Mouse (Mus musculus): ENCODE measurements around the gene Fn1. TPM values are rescaled to one million over a fixed set of nuclear protein-coding genes. Genes with fewer than 3 reads are reported as not detected.

Gene Fn1
- polyA plus RNA-seq, 1 experiment: 44.6 TPM

- Histone ChIP-seq H3K4me1 (ENCODE audit: control insufficient read depth, insufficient read depth, low read length) (no peaks in the 10 kb centered on the region), H3K27ac (ENCODE audit: insufficient read depth, low read length) (no peak overlapping the region), H3K4me3 (ENCODE audit: insufficient read depth, low read length) (no peak overlapping the region)
- TF ChIP-seq CTCF (IDR thresholded peaks at IDR 0.05; ENCODE audit: extremely low read depth, insufficient read depth, low read length): no peak
- TF ChIP-seq POLR2A (IDR thresholded peaks at IDR 0.05; ENCODE audit: extremely low read depth, insufficient read depth, low read length): no peak
These were observed 69.1 kb downstream of the Fn1 start for GRCm38 (mm10) chr1:71583900-71584299.

DNA sequence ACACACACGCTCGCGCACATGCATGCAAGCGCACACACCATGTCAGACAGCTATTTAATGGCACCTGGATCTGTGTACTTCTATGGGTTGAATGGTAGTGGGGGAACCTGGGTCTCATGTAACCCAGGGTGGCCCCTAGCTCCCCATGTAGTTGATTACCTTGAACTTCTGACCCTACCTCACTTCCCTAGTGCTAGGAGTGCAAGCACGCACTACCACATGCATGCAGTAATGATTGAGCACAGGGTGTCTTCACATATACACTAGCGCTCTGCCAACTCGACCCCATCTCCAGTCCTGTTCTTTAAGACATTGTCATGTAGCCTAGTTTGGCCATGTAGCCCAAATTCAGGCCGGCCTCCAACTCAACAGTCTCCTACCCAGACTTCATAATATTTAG, 69.7 kb downstream of the Fn1 start:
- Histone ChIP-seq H3K27ac (ENCODE audit: insufficient read depth, low read length) (no peak overlapping the region), H3K4me1 (ENCODE audit: control insufficient read depth, insufficient read depth, low read length) (no peaks in the 10 kb centered on the region), H3K4me3 (ENCODE audit: insufficient read depth, low read length) (no peak overlapping the region)
- TF ChIP-seq CTCF (IDR thresholded peaks at IDR 0.05; ENCODE audit: extremely low read depth, insufficient read depth, low read length): no peak
- TF ChIP-seq POLR2A (IDR thresholded peaks at IDR 0.05; ENCODE audit: extremely low read depth, insufficient read depth, low read length): no peak

DNA sequence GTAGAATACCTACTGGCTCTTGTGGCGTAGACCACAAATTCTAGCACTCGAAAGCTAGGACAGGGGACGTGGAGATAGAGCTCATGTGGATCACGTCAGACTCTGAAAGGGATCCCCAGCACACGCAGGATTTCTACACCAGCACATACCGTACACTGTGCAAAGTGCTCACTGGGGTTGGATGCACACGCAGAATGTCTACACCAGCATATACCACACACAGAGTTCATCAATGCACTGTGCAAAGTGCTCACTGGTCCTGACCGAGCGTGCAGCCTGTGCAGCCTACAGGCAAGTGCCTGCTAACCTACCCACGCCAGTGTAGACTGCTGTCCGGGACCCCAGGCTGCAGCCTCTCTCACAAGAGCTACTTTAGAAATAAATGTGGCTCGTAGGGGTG, 72.6 kb downstream of the Fn1 start:
- no peaks in the 10 kb centered on the region for H3K4me1 ChIP-seq (ENCODE audit: control insufficient read depth, insufficient read depth, low read length)
- H3K4me3 ChIP-seq (ENCODE audit: insufficient read depth, low read length): no peak overlapping the region
- no peak overlapping the region for H3K27ac ChIP-seq (ENCODE audit: insufficient read depth, low read length)
- TF ChIP-seq POLR2A (IDR thresholded peaks at IDR 0.05; ENCODE audit: extremely low read depth, insufficient read depth, low read length) (no peak), CTCF (IDR thresholded peaks at IDR 0.05; ENCODE audit: extremely low read depth, insufficient read depth, low read length) (no peak)

GRCm38 (mm10) chr1:71579526-71579925, 73.5 kb downstream of the Fn1 start:
- Histone ChIP-seq H3K4me1 (ENCODE audit: control insufficient read depth, insufficient read depth, low read length) (no peaks in the 10 kb centered on the region), H3K27ac (ENCODE audit: insufficient read depth, low read length) (no peak overlapping the region), H3K4me3 (ENCODE audit: insufficient read depth, low read length) (no peak overlapping the region)
- TF ChIP-seq POLR2A (IDR thresholded peaks at IDR 0.05; ENCODE audit: extremely low read depth, insufficient read depth, low read length): no peak
- no peak for TF ChIP-seq CTCF (IDR thresholded peaks at IDR 0.05; ENCODE audit: extremely low read depth, insufficient read depth, low read length)

DNA sequence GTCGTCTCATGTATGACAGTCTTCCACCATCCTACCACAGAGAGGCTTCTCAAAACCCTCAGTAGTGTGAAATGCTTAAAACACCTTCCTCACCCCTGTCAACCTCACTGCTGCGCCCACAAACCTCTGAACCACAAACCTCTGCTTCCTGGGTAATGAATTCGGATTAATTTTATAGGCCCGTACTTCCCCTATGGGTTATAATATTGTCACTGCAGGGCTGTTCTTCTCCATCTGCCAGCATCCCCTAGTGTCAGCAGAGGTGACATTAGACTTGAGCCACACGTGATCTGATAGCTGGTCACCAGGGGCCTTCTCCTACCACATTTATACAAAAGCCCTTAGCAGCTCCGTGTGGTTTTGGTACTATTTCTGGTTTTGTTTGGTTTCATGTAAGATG, 76.2 kb downstream of the Fn1 start:
- H3K27ac ChIP-seq (ENCODE audit: insufficient read depth, low read length): no peak overlapping the region
- no peak overlapping the region for H3K4me3 ChIP-seq (ENCODE audit: insufficient read depth, low read length)
- TF ChIP-seq POLR2A (IDR thresholded peaks at IDR 0.05; ENCODE audit: extremely low read depth, insufficient read depth, low read length) (no peak), CTCF (IDR thresholded peaks at IDR 0.05; ENCODE audit: extremely low read depth, insufficient read depth, low read length) (no peak)
- no peaks in the 10 kb centered on the region for H3K4me1 ChIP-seq (ENCODE audit: control insufficient read depth, insufficient read depth, low read length)

GRCm38 (mm10) chr1:71575987-71576386, 77.0 kb downstream of the Fn1 start:
- Histone ChIP-seq H3K4me1 (ENCODE audit: control insufficient read depth, insufficient read depth, low read length) (no peaks in the 10 kb centered on the region), H3K27ac (ENCODE audit: insufficient read depth, low read length) (no peak overlapping the region), H3K4me3 (ENCODE audit: insufficient read depth, low read length) (no peak overlapping the region)
- TF ChIP-seq POLR2A (IDR thresholded peaks at IDR 0.05; ENCODE audit: extremely low read depth, insufficient read depth, low read length): no peak
- TF ChIP-seq CTCF (IDR thresholded peaks at IDR 0.05; ENCODE audit: extremely low read depth, insufficient read depth, low read length): no peak

DNA sequence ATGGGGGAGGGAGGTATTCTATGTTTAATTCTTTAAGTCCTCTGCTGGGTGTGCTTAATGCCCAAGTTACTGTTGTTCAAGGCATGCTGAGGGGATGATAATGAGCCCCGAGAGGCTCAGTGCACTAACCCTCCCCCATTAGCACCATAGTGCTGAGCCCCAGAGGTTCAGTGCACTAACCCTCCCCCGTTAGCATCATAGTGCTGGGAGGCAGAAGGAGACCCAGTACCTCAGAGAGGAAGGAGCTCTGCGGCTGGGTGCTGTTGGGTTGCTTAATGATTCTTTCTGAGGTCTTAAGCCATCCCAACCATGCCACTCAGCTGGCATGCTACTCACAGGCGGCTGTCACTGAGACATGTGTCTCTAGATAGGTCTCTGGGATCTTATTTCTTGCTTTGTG, 82.9 kb downstream of the Fn1 start:
- Histone ChIP-seq H3K27ac (ENCODE audit: insufficient read depth, low read length) (no peak overlapping the region), H3K4me1 (ENCODE audit: control insufficient read depth, insufficient read depth, low read length) (no peaks in the 10 kb centered on the region), H3K4me3 (ENCODE audit: insufficient read depth, low read length) (no peak overlapping the region)
- TF ChIP-seq POLR2A (IDR thresholded peaks at IDR 0.05; ENCODE audit: extremely low read depth, insufficient read depth, low read length) (no peak), CTCF (IDR thresholded peaks at IDR 0.05; ENCODE audit: extremely low read depth, insufficient read depth, low read length) (no peak)

DNA sequence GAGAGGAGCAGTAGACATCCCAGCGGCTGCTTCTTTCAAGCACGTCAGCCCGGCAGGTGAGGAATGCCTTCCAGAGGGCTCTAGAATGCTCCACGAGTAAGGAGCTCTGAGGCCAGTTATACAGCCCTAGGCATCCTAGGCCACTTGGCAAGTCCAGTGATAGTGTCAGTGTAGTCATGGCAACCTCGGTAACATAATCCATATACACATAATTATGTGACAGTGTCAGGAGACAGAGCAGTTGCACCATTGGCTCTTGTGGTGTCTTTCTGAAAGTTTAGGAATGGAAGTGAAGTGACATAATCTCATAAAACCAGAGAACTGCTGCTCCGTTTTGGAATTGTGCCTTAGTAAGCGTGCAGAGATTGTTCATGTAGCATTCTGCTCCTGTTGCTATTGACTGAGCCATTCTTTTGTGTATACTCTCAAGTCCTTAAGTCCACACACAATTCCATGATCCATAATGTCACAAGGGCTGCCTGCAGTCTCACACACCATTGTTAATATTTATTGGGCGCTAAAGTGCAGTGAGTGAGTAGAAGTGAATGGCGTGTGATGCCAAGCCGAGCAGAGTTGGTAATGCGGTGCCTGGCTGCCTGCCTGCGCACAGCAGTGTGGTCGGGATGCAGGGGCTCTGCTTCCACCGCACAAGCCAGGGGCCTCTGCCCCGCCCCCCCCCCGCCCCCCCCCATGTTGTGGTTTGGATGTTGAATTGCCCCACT, 85.0 kb downstream of the Fn1 start:
- Histone ChIP-seq H3K4me3 (ENCODE audit: insufficient read depth, low read length) (no peak overlapping the region), H3K27ac (ENCODE audit: insufficient read depth, low read length) (no peak overlapping the region), H3K4me1 (ENCODE audit: control insufficient read depth, insufficient read depth, low read length) (no peaks in the 10 kb centered on the region)
- TF ChIP-seq POLR2A (IDR thresholded peaks at IDR 0.05; ENCODE audit: extremely low read depth, insufficient read depth, low read length) (no peak), CTCF (IDR thresholded peaks at IDR 0.05; ENCODE audit: extremely low read depth, insufficient read depth, low read length) (no peak)

- no peaks in the 10 kb centered on the region for H3K4me1 ChIP-seq (ENCODE audit: control insufficient read depth, insufficient read depth, low read length)
- TF ChIP-seq CTCF (IDR thresholded peaks at IDR 0.05; ENCODE audit: extremely low read depth, insufficient read depth, low read length): no peak
- TF ChIP-seq POLR2A (IDR thresholded peaks at IDR 0.05; ENCODE audit: extremely low read depth, insufficient read depth, low read length): no peak
- H3K27ac ChIP-seq (ENCODE audit: insufficient read depth, low read length): no peak overlapping the region
- no peak overlapping the region for H3K4me3 ChIP-seq (ENCODE audit: insufficient read depth, low read length)
These were observed 88.7 kb downstream of the Fn1 start for GRCm38 (mm10) chr1:71564291-71564690.

- no peak for TF ChIP-seq CTCF (IDR thresholded peaks at IDR 0.05; ENCODE audit: extremely low read depth, insufficient read depth, low read length)
- no peak for TF ChIP-seq POLR2A (IDR thresholded peaks at IDR 0.05; ENCODE audit: extremely low read depth, insufficient read depth, low read length)
- no peak overlapping the region for H3K27ac ChIP-seq (ENCODE audit: insufficient read depth, low read length)
- no peaks in the 10 kb centered on the region for H3K4me1 ChIP-seq (ENCODE audit: control insufficient read depth, insufficient read depth, low read length)
- no peak overlapping the region for H3K4me3 ChIP-seq (ENCODE audit: insufficient read depth, low read length)
These were observed 92.4 kb downstream of the Fn1 start for GRCm38 (mm10) chr1:71560626-71561025.
